Mouse (Mus musculus): ENCODE measurements around the gene Sp8. TPM values are rescaled to one million over a fixed set of nuclear protein-coding genes. Genes with fewer than 3 reads are reported as not detected.

Gene Sp8
- under 1 TPM in 1 of 2 experiments, not detected in 1; 0.01 TPM for polyA plus RNA-seq (2012; fragmentation: generic; extraction: Trizol)

GRCm38 (mm10) chr12:118846221-118846620 is at the start of gene Sp8:
Sp8 (plus strand) TSS chr12:118846329.

Other genes with a start within 250 kb of the Sp8 start
- not detected for gene Abcb5, start 120.1 kb downstream of the Sp8 start, polyA plus RNA-seq (2012; fragmentation: generic; extraction: Trizol)